Mouse (Mus musculus) liver, embryonic 11.5 days (tissue): Measurements from ENCODE around the gene Nol4l. TPM values are rescaled to one million over a fixed set of nuclear protein-coding genes. Genes with fewer than 3 reads are reported as not detected.

ENCODE experiments used
- ATAC-seq: fragments of 200-750 bp; cut with Nextera tagmentation; replicated peaks from 2 replicates; pipeline ENCODE4 v1.8.0; 2017; ENCODE audit warnings: moderate number of reproducible peaks, mild to moderate bottlenecking, moderate TSS enrichment, moderate library complexity; ENCODE audit not compliant: low FRiP score
- DNase-seq: peaks from one replicate; pipeline ENCODE4 v3.0.0-alpha.2; 2017; ENCODE audit warnings: low spot score
- H3K27ac ChIP-seq: fragments of 300-500 bp; sonication (generic); 2 replicates; pipeline ENCODE4 v1.5.1; 2014; ENCODE audit warnings: mild to moderate bottlenecking, low read depth, low read length, control low read depth
- H3K27me3 ChIP-seq: fragments of 300-500 bp; sonication (generic); replicated peaks from 2 replicates; pipeline ENCODE4 v1.6.1; 2014; ENCODE audit warnings: low read length, mixed read lengths; ENCODE audit not compliant: control insufficient read depth, insufficient read depth
- H3K36me3 ChIP-seq: fragments of 300-500 bp; sonication (generic); 2 replicates; pipeline ENCODE4 v1.6.1; 2014; ENCODE audit warnings: mild to moderate bottlenecking, low read length, moderate library complexity, mixed read lengths; ENCODE audit not compliant: control insufficient read depth, insufficient read depth
- H3K4me1 ChIP-seq: fragments of 300-500 bp; sonication (generic); replicated peaks from 2 replicates; pipeline ENCODE4 v1.6.1; 2014; ENCODE audit warnings: low read length, mixed read lengths; ENCODE audit not compliant: control insufficient read depth, insufficient read depth
- H3K4me2 ChIP-seq: fragments of 300-500 bp; sonication (generic); 2 replicates; pipeline ENCODE4 v1.6.1; 2014; ENCODE audit warnings: mild to moderate bottlenecking, control low read depth, moderate library complexity
- H3K4me3 ChIP-seq: fragments of 300-500 bp; sonication (generic); 2 replicates; pipeline ENCODE4 v1.5.1; 2014; ENCODE audit warnings: low read depth, low read length, control low read depth
- H3K9ac ChIP-seq: fragments of 300-500 bp; sonication (generic); 2 replicates; pipeline ENCODE4 v1.6.1; 2014; ENCODE audit warnings: low read depth, low read length, control low read depth
- H3K9me3 ChIP-seq: fragments of 300-500 bp; sonication (generic); 2 replicates; pipeline ENCODE4 v1.6.1; 2016; ENCODE audit warnings: low read length, inconsistent platforms, mixed read lengths; ENCODE audit not compliant: control insufficient read depth
- WGBS: fragments of 180-500 bp; shearing (Covaris S2); extraction: QIAGEN DNeasy Blood & Tissue Kit; methylation state at CpG from one replicate; pipeline ENCODE4 v1.1.7; 2014; 5-methylcytosine and 5-hydroxymethylcytosine counted together
- polyA plus RNA-seq: library from polyadenylated mRNA; unstranded; fragments of >200 nt; fragmentation: Nextera tagmentation; extraction: Ambion mirVana; gene quantifications from 2 replicates; pipeline ENCODE4 v1.2.1, GENCODE M21; 2014

Nol4l gene
- polyA plus RNA-seq, 1 experiment from 2014 or later, result 15.8 TPM

GRCm38 (mm10) chr2:153411557-153411956 is 118.2 kb downstream of the Nol4l start:
- WGBS, result 70% methylated on average over 9 of the region's 9 CpGs
- no peak overlapping the region for H3K9ac ChIP-seq
- H3K9me3 ChIP-seq, result no peaks in the 10 kb centered on the region
- no peak overlapping the region for H3K4me3 ChIP-seq
- H3K27ac ChIP-seq, result no peak overlapping the region
- peaks cover 31% of the 10 kb centered on the region for H3K36me3 ChIP-seq
- H3K27me3 ChIP-seq, result no peaks in the 10 kb centered on the region
- DNase-seq (no peak), ATAC-seq (no peak; the same call in 1 of the 2 replicates)
- no peak overlapping the region for H3K4me2 ChIP-seq
- H3K4me1 ChIP-seq, result 0 out of 2 replicates have a peak, but pooled peaks cover 2% of the 10 kb centered on the region

- ATAC-seq, result no peak
- WGBS, result 80% methylated on average over 3 of the region's 3 CpGs
These were observed 120.8 kb downstream of the Nol4l start for GRCm38 (mm10) chr2:153408971-153409370.

DNA sequence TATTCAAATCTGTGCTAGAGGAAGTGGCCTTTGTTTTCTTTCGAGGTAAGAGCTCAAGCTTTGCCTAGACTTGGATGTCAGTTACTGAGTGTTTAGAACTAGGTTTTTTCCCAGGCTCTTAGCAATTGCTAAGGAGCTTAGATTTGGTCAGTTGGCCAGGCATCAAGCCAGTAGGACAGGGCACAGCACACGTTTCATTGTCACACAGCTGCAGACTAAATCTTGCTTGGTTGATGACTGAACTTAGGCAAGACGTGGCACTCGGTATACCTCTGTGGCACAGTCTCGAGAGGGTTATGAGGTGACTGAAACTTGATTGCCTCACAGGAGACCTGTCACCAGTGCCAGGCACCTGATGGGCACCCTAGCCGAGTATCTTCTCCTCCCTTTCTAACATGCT is 122.9 kb downstream of the Nol4l start:
- Histone ChIP-seq H3K9me3 (no peaks in the 10 kb centered on the region), H3K27me3 (no peaks in the 10 kb centered on the region), H3K4me2 (no peak overlapping the region), H3K4me3 (no peak overlapping the region), H3K27ac (no peak overlapping the region), H3K4me1 (0 out of 2 replicates have a peak, but pooled peaks cover 2% of the 10 kb centered on the region), H3K9ac (no peak overlapping the region), H3K36me3 (peaks cover 23% of the 10 kb centered on the region)
- ATAC-seq (no peak), DNase-seq (no peak)
- WGBS, result 81% methylated on average over 6 of the region's 6 CpGs

More at GRCm38 (mm10) chr2:153408971-153409370, 120.8 kb downstream of the Nol4l start:
- Histone ChIP-seq H3K36me3 (peaks cover 20% of the 10 kb centered on the region), H3K27ac (no peak overlapping the region), H3K4me1 (0 out of 2 replicates have a peak, but pooled peaks cover 2% of the 10 kb centered on the region), H3K9me3 (no peaks in the 10 kb centered on the region), H3K4me2 (no peak overlapping the region), H3K9ac (no peak overlapping the region), H3K27me3 (no peaks in the 10 kb centered on the region), H3K4me3 (no peak overlapping the region)
- no peak for DNase-seq

DNA sequence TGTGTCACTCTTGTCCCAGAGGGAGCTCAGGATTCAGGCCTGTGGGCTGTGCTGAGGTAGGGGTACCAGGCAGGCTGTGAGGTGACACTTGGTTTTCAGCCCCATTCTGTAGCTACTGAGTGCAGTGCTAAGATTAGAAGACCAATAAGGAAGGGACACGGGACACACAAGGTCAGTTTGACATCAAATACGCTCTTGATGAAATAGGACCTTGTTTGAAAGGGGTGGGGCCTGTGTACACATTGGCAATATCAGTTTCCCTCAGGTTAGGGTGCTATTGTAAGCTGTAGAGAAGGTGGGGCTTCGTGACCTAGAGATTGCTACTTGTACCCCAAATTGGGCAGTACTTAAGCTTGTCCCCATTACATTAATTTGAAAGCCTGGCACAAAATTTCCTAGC is 124.9 kb downstream of the Nol4l start:
- no peaks in the 10 kb centered on the region for H3K27me3 ChIP-seq
- no peak overlapping the region for H3K4me3 ChIP-seq
- ATAC-seq (no peak), DNase-seq (no peak)
- H3K9ac ChIP-seq, result no peak overlapping the region
- 70% methylated on average over 3 of the region's 3 CpGs for WGBS
- peaks cover 31% of the 10 kb centered on the region for H3K36me3 ChIP-seq
- no peaks in the 10 kb centered on the region for H3K4me1 ChIP-seq
- H3K4me2 ChIP-seq, result no peak overlapping the region
- no peak overlapping the region for H3K27ac ChIP-seq
- H3K9me3 ChIP-seq, result no peaks in the 10 kb centered on the region

DNA sequence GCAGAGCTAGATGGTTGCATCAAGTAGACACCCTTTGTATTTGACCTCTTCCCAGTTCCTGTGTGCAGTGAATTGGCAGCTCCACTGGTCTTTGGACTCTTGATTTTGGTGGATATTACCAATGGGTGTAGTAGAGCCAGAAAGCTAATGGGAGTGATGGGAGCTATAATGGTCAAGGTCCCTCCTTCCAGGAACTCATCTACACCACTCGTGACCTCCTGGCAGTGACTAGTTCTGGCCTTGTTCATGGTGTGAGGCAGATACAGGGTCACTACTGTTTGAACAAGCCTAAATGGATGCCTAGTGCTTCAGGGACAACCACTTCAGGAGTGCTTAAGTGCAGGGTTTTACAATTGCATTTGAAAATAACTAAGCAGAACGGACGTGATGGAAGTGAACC is 125.7 kb downstream of the Nol4l start:
- no peak overlapping the region for H3K9ac ChIP-seq
- H3K4me3 ChIP-seq, result no peak overlapping the region
- H3K4me2 ChIP-seq, result no peak overlapping the region
- ATAC-seq (no peak), DNase-seq (no peak)
- H3K9me3 ChIP-seq, result no peaks in the 10 kb centered on the region
- peaks cover 31% of the 10 kb centered on the region for H3K36me3 ChIP-seq
- no peaks in the 10 kb centered on the region for H3K27me3 ChIP-seq
- no peaks in the 10 kb centered on the region for H3K4me1 ChIP-seq
- H3K27ac ChIP-seq, result no peak overlapping the region
- 79% methylated on average over 3 of the region's 3 CpGs for WGBS

DNA sequence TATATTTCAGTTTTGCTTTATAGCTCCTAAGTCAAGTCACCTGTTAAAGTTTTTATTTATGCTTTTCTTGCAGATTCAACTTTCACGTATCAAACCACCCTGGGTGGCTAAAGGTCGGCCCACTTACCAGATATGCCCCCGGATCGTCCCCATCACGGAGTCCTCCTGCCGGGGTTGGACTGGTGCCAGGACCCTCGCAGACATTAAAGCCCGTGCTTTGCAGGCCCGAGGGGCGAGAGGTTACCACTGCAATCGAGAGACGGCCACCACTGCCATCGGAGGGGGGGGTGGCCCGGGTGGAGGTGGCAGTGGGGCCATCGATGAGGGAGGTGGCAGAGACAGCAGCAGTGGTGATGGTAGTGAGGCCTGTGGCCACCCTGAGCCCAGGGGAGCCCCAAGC is 130.6 kb downstream of the Nol4l start:
- Histone ChIP-seq H3K27ac (no peak overlapping the region), H3K36me3 (peaks cover 62% of the 10 kb centered on the region), H3K4me2 (no peak overlapping the region), H3K9me3 (no peaks in the 10 kb centered on the region), H3K4me3 (no peak overlapping the region), H3K9ac (no peak overlapping the region), H3K4me1 (no peaks in the 10 kb centered on the region), H3K27me3 (no peaks in the 10 kb centered on the region)
- 86% methylated on average over 15 of the region's 15 CpGs for WGBS
- ATAC-seq (no peak), DNase-seq (no peak)

DNA sequence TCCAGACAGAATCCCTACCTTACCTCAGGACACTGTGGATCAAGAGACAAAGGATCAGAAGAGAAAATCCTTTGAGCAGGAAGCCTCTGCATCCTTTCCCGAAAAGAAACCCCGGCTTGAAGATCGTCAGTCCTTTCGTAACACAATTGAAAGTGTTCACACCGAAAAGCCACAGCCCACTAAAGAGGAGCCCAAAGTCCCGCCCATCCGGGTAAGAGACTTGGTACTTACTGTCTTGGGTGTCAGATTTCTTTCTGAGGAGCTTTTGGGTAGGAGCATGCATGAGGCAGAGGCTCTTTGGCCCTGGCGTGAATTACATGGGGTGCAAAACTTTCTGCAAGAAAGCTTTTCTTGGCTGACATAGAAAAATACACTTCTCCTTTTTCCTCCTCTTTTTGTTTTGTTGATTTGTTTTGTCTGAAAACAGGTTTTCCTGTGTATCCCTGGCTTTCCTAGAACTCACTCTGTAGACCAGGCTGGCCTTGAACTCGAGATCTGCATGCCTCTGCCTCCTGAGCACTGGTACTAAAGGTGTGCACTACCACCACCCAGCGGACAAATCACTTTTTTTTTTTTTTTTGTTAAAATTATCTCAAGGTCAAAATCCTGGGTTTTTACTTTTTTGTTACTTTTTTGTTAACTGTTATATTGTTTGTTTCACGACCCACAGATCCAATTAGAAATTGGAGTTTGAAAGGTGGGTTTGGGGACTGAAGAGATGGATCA is 131.8 kb downstream of the Nol4l start:
- DNase-seq, result no peak
- 91% methylated on average over 11 of the region's 11 CpGs for WGBS
- no peak for ATAC-seq

GRCm38 (mm10) chr2:153393045-153393444 is 136.7 kb downstream of the Nol4l start:
- Histone ChIP-seq H3K9me3 (no peaks in the 10 kb centered on the region), H3K36me3 (peaks cover 63% of the 10 kb centered on the region), H3K4me1 (peaks cover 8% of the 10 kb centered on the region), H3K4me3 (no peak overlapping the region), H3K27ac (no peak overlapping the region), H3K9ac (no peak overlapping the region), H3K27me3 (no peaks in the 10 kb centered on the region), H3K4me2 (no peak overlapping the region)
- ATAC-seq, result no peak
- no peak for DNase-seq
- 96% methylated on average over 10 of the region's 10 CpGs for WGBS

More for the DNA sequence above, 131.8 kb downstream of the Nol4l start:
- Histone ChIP-seq H3K4me3 (no peak overlapping the region), H3K27me3 (no peaks in the 10 kb centered on the region), H3K9me3 (no peaks in the 10 kb centered on the region), H3K4me2 (no peak overlapping the region), H3K27ac (no peak overlapping the region), H3K36me3 (peaks cover 74% of the 10 kb centered on the region), H3K9ac (no peak overlapping the region), H3K4me1 (no peaks in the 10 kb centered on the region)

DNA sequence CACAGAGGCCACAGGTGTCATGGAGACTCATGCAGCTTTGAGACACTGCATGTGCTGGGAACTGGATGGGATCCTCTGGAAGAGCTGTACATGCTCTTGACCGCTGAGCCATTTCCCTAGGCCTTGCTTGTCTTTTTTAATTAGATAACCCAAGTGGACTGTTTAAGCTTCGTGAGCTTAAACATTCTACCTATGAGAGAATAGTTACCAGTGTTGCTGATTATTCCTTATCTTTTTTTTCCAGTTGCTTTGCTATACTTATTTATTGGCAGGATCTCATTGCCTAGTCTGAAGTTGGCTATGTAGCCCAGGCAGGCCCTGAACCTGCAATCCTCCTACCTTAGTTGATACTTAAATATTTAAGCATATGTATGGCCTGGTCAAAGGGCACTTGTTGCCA is 139.9 kb downstream of the Nol4l start:
- Histone ChIP-seq H3K27ac (no peak overlapping the region), H3K4me3 (no peak overlapping the region), H3K4me1 (peaks cover 8% of the 10 kb centered on the region), H3K27me3 (no peaks in the 10 kb centered on the region), H3K9me3 (no peaks in the 10 kb centered on the region), H3K4me2 (no peak overlapping the region), H3K9ac (no peak overlapping the region), H3K36me3 (peaks cover 51% of the 10 kb centered on the region)
- WGBS, result 63% methylated on average over 2 of the region's 2 CpGs
- DNase-seq, result no peak
- peak; percentile 54 for ATAC-seq
